Mouse (Mus musculus) liver, postnatal 0 days (tissue): ENCODE measurements at regions not wholly inside any gene's neighbourhood (a gene's known extent, or its start where the extent isn't known, plus 50 kb on each side); places are given as distances from the start of the nearest gene placed in this dataset.

ENCODE experiments used
- CTCF ChIP-seq: sonication (generic); IDR thresholded peaks from 2 replicates; pipeline ENCODE4 v1.5.1; 2016; ENCODE audit warnings: antibody characterized with exemption, low read depth
- EP300 ChIP-seq: IDR thresholded peaks from 2 replicates; pipeline ENCODE4 v1.6.1; 2016; ENCODE audit warnings: antibody characterized with exemption, low read depth, mild to moderate bottlenecking

- no peak for TF ChIP-seq CTCF
- no peak for TF ChIP-seq EP300
Measured at GRCm38 (mm10) chr11:38540097-38540496, 1304.3 kb upstream of the Tenm2 start.
